Mouse (Mus musculus): Measurements from ENCODE around the gene Ifitm7. TPM values are rescaled to one million over a fixed set of nuclear protein-coding genes. Genes with fewer than 3 reads are reported as not detected.

Ifitm7 gene
- 0.20 TPM in 1 of 2 replicates, not detected in the other for polyA plus RNA-seq (2015; fragmentation: Nextera tagmentation; extraction: Ambion mirVana)

DNA sequence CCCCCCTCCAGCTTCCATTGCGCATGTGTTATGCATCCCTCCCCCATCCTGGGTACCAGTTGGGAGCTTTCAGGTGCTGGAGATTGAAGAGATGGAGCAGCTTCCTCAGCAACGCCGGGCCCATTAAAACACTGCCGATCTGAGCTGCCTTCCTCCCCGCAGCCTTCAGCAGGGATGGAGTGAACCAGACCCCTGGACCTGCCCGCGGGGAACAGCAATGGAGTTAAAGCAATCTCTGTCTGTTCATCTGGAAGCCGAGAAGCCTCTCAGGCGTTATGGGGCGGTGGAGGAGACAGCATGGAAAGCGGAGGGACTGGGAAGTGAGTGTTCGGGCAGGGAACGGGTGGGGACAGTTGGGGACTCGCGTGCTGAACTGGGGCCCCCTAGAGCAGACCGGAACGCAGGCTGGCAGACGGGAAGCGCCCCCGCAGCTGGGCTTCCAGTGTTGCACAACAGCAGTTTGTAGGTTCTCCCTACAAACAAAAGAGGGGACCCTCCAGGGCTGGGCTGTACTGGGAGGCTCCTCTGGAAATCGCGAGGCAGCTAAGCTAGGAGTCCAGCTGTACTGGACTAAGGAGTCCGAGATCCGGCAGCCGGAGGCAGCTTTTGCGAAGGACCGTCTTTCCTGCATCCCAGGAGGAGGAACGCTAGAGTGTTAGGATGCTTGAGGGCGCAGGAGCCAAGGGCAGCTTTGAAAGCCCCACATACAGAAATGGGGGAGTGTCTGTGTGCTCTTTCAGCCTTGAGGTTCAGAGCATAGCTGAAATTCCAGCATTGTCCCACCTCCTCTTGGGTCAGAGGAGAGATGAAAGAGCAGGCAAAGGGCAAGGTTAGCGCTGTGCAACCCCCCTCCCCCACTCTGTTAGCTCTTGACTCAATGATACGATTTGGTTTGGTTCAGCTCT lies at the start of gene Ifitm7, which contains the start of gene 2900011O08Rik:
Ifitm7 (minus strand) TSS at position 315 of the 905 bp plus-strand sequence.
2900011O08Rik (plus strand) TSS at position 31 of the 905 bp plus-strand sequence.
- Histone ChIP-seq H3K27ac (ENCODE audit: low read length) (no peak within 1 kb of the TSS), H3K36me3 (ENCODE audit: insufficient read depth, low read length) (no peaks in the 10 kb centered on the region), H3K9ac (replicated peaks; ENCODE audit: low read length) (peak within 1 kb of the TSS; percentile 55), H3K4me2 (replicated peaks; ENCODE audit: low read depth, low read length) (peak within 1 kb of the TSS; percentile 69), H3K9me3 (ENCODE audit: low read length) (no peaks in the 10 kb centered on the region), H3K4me1 (ENCODE audit: insufficient read depth, low read length) (peaks cover 9% of the 10 kb centered on the region; the same call in 1 of the 2 replicates), H3K4me3 (ENCODE audit: low read length) (peak within 1 kb of the TSS; percentile 47), H3K27me3 (ENCODE audit: insufficient read depth, low read length) (no peaks in the 10 kb centered on the region)
- WGBS: under 1% methylated on average over 31 of the region's 31 CpGs
- peak; percentile 74 for ATAC-seq (ENCODE audit: low FRiP score, low TSS enrichment)

- H3K9ac ChIP-seq (replicated peaks; ENCODE audit: low read length): no peak overlapping the region
- no peaks in the 10 kb centered on the region for H3K4me1 ChIP-seq (ENCODE audit: insufficient read depth, low read length)
- no peak overlapping the region for H3K4me2 ChIP-seq (replicated peaks; ENCODE audit: low read depth, low read length)
- ATAC-seq (ENCODE audit: low FRiP score, low TSS enrichment): no peak
- H3K9me3 ChIP-seq (ENCODE audit: low read length): no peaks in the 10 kb centered on the region
- H3K27me3 ChIP-seq (ENCODE audit: insufficient read depth, low read length): no peaks in the 10 kb centered on the region
- H3K27ac ChIP-seq (ENCODE audit: low read length): no peak overlapping the region
- WGBS: 82% methylated on average over 4 of the region's 4 CpGs
- H3K36me3 ChIP-seq (ENCODE audit: insufficient read depth, low read length): no peaks in the 10 kb centered on the region
- no peak overlapping the region for H3K4me3 ChIP-seq (ENCODE audit: low read length)
These were observed 46.4 kb upstream of the Ifitm7 start for GRCm38 (mm10) chr16:14033076-14033475.

GRCm38 (mm10) chr16:14030650-14031049 lies 44.0 kb upstream of the Ifitm7 start:
- Histone ChIP-seq H3K9me3 (ENCODE audit: low read length) (no peaks in the 10 kb centered on the region), H3K4me3 (ENCODE audit: low read length) (no peak overlapping the region), H3K4me1 (ENCODE audit: insufficient read depth, low read length) (no peaks in the 10 kb centered on the region), H3K36me3 (ENCODE audit: insufficient read depth, low read length) (no peaks in the 10 kb centered on the region), H3K27me3 (ENCODE audit: insufficient read depth, low read length) (no peaks in the 10 kb centered on the region), H3K27ac (ENCODE audit: low read length) (no peak overlapping the region), H3K9ac (replicated peaks; ENCODE audit: low read length) (no peak overlapping the region), H3K4me2 (replicated peaks; ENCODE audit: low read depth, low read length) (no peak overlapping the region)
- 85% methylated on average over 4 of the region's 4 CpGs for WGBS
- ATAC-seq (ENCODE audit: low FRiP score, low TSS enrichment): no peak

GRCm38 (mm10) chr16:14029851-14030250 lies 43.2 kb upstream of the Ifitm7 start:
- no peak overlapping the region for H3K27ac ChIP-seq (ENCODE audit: low read length)
- no peaks in the 10 kb centered on the region for H3K36me3 ChIP-seq (ENCODE audit: insufficient read depth, low read length)
- ATAC-seq (ENCODE audit: low FRiP score, low TSS enrichment): no peak
- no peaks in the 10 kb centered on the region for H3K4me1 ChIP-seq (ENCODE audit: insufficient read depth, low read length)
- H3K4me3 ChIP-seq (ENCODE audit: low read length): no peak overlapping the region
- no peak overlapping the region for H3K4me2 ChIP-seq (replicated peaks; ENCODE audit: low read depth, low read length)
- WGBS: 81% methylated on average over 2 of the region's 2 CpGs
- H3K9me3 ChIP-seq (ENCODE audit: low read length): no peaks in the 10 kb centered on the region
- no peaks in the 10 kb centered on the region for H3K27me3 ChIP-seq (ENCODE audit: insufficient read depth, low read length)
- H3K9ac ChIP-seq (replicated peaks; ENCODE audit: low read length): no peak overlapping the region

- ATAC-seq (ENCODE audit: low FRiP score, low TSS enrichment): no peak
- no peak overlapping the region for H3K9ac ChIP-seq (replicated peaks; ENCODE audit: low read length)
- H3K36me3 ChIP-seq (ENCODE audit: insufficient read depth, low read length): no peaks in the 10 kb centered on the region
- no peak overlapping the region for H3K4me2 ChIP-seq (replicated peaks; ENCODE audit: low read depth, low read length)
- no peaks in the 10 kb centered on the region for H3K27me3 ChIP-seq (ENCODE audit: insufficient read depth, low read length)
- no peak overlapping the region for H3K27ac ChIP-seq (ENCODE audit: low read length)
- no peak overlapping the region for H3K4me3 ChIP-seq (ENCODE audit: low read length)
- 69% methylated on average over 2 of the region's 2 CpGs for WGBS
- no peaks in the 10 kb centered on the region for H3K4me1 ChIP-seq (ENCODE audit: insufficient read depth, low read length)
- H3K9me3 ChIP-seq (ENCODE audit: low read length): no peaks in the 10 kb centered on the region
These were observed 42.4 kb upstream of the Ifitm7 start for GRCm38 (mm10) chr16:14029072-14029471.

DNA sequence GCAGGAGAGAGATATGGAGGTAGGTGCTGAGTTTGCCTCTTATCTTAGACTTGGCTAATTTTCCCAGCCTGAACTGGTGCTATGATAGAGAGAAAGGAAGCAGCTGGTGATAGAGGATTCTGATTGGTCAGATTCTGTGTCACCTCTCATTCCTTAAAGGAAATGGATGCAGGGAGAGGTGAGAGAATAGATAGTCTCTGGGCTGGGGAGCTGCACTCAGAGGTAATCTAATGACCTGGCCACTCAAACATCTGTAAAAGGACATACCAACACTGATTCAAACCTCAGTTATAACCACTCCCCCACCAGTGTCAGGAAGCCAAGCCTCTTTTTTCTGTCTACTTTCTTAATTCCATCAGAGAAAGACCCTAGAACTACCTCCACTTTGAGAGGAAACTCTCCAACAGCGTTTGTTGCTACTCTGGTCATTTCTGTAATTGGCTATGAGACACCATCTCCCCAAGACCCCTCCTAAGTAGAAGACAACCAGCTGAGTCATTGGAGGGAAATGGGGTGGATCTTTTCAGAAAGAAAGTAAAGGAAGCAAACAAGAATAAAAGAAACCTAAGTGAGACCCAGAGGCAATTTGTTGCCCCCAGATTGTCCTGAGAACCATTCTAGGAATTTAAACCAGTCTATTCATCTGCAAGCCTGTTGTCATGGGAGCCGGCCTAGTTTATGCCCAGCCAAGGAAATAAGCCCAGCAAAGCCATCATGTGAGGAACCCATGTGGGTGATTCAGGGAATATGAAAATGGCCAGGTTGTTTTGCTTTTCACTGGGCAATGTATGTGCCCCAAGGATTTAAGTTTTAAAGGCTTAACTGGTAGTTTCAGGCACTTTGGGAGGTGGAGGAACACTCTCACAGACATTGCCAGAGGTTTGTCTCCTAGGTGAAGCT lies 38.7 kb upstream of the Ifitm7 start:
- H3K27ac ChIP-seq (ENCODE audit: low read length): no peak overlapping the region
- H3K4me2 ChIP-seq (replicated peaks; ENCODE audit: low read depth, low read length): no peak overlapping the region
- H3K9me3 ChIP-seq (ENCODE audit: low read length): no peaks in the 10 kb centered on the region
- H3K9ac ChIP-seq (replicated peaks; ENCODE audit: low read length): no peak overlapping the region
- no peaks in the 10 kb centered on the region for H3K4me1 ChIP-seq (ENCODE audit: insufficient read depth, low read length)
- 61% methylated on average over 2 of the region's 2 CpGs for WGBS
- H3K36me3 ChIP-seq (ENCODE audit: insufficient read depth, low read length): no peaks in the 10 kb centered on the region
- no peak for ATAC-seq (ENCODE audit: low FRiP score, low TSS enrichment)
- no peak overlapping the region for H3K4me3 ChIP-seq (ENCODE audit: low read length)
- H3K27me3 ChIP-seq (ENCODE audit: insufficient read depth, low read length): no peaks in the 10 kb centered on the region

DNA sequence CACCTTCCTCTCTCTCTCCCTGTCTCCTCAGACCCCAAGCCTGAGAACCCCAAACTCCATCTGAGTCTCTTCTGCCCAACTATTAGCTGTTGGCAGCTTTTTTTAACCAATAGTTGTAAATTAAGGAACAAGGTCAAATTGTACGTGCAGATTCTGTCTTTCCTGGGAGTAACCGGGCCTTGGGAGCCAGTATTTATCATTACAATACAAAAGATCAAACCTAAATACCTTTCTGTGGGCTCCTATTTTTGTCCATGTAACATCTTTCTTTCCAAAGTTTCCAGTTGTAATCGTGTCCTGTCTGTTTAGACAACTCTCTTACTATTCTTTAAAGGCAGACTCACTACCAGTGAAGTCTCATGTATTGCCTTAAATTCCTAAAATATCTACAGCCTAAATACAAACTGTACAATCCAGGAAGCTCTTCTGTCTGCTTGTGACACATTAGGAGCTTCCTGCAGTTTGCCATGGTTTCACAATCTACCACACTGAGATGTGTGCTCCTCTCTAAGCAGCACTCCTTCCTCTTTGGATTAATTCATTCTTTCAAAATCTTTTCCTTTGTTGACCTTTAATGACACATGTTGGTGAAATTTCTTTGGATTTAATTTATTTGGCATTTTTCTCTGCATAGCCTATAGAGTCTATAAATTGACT lies 34.6 kb upstream of the Ifitm7 start:
- H3K36me3 ChIP-seq (ENCODE audit: insufficient read depth, low read length): no peaks in the 10 kb centered on the region
- ATAC-seq (ENCODE audit: low FRiP score, low TSS enrichment): no peak
- 81% methylated on average over 3 of the region's 3 CpGs for WGBS
- H3K9me3 ChIP-seq (ENCODE audit: low read length): no peaks in the 10 kb centered on the region
- H3K4me1 ChIP-seq (ENCODE audit: insufficient read depth, low read length): no peaks in the 10 kb centered on the region
- H3K27me3 ChIP-seq (ENCODE audit: insufficient read depth, low read length): no peaks in the 10 kb centered on the region
- H3K9ac ChIP-seq (replicated peaks; ENCODE audit: low read length): no peak overlapping the region
- H3K27ac ChIP-seq (ENCODE audit: low read length): no peak overlapping the region
- no peak overlapping the region for H3K4me2 ChIP-seq (replicated peaks; ENCODE audit: low read depth, low read length)
- H3K4me3 ChIP-seq (ENCODE audit: low read length): no peak overlapping the region

DNA sequence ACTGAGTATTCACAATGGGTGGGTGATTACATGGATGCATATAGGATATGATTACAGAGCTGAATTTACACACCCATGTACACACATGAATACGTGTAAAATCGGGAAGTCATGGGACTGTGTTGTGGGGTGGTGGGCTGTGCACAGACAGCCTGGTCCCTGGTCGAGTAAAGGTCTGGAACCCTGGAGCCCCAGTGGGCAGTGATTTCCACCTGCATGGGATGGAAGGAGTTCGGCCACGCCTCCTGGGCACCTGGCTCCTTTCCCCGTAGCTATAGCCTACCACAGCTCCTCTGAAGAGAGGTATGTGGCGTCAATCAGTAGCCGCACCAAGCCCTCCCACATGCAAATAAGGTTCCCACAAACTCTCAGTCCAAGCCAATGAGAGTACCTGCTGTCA lies 30.6 kb upstream of the Ifitm7 start:
- ATAC-seq (ENCODE audit: low FRiP score, low TSS enrichment): no peak

GRCm38 (mm10) chr16:14009966-14010365 lies 23.3 kb upstream of the Ifitm7 start:
- 92% methylated on average over 4 of the region's 4 CpGs for WGBS
- no peaks in the 10 kb centered on the region for H3K9me3 ChIP-seq (ENCODE audit: low read length)
- no peak overlapping the region for H3K4me3 ChIP-seq (ENCODE audit: low read length)
- no peaks in the 10 kb centered on the region for H3K27me3 ChIP-seq (ENCODE audit: insufficient read depth, low read length)
- no peak overlapping the region for H3K4me2 ChIP-seq (replicated peaks; ENCODE audit: low read depth, low read length)
- no peak overlapping the region for H3K9ac ChIP-seq (replicated peaks; ENCODE audit: low read length)
- no peaks in the 10 kb centered on the region for H3K4me1 ChIP-seq (ENCODE audit: insufficient read depth, low read length)
- no peaks in the 10 kb centered on the region for H3K36me3 ChIP-seq (ENCODE audit: insufficient read depth, low read length)
- H3K27ac ChIP-seq (ENCODE audit: low read length): no peak overlapping the region
- ATAC-seq (ENCODE audit: low FRiP score, low TSS enrichment): no peak

More for the DNA sequence above, 30.6 kb upstream of the Ifitm7 start:
- no peak overlapping the region for H3K27ac ChIP-seq (ENCODE audit: low read length)
- no peaks in the 10 kb centered on the region for H3K4me1 ChIP-seq (ENCODE audit: insufficient read depth, low read length)
- no peak overlapping the region for H3K4me2 ChIP-seq (replicated peaks; ENCODE audit: low read depth, low read length)
- no peak overlapping the region for H3K4me3 ChIP-seq (ENCODE audit: low read length)
- WGBS: 87% methylated on average over 8 of the region's 8 CpGs
- no peaks in the 10 kb centered on the region for H3K36me3 ChIP-seq (ENCODE audit: insufficient read depth, low read length)
- H3K9ac ChIP-seq (replicated peaks; ENCODE audit: low read length): no peak overlapping the region
- H3K9me3 ChIP-seq (ENCODE audit: low read length): no peaks in the 10 kb centered on the region
- no peaks in the 10 kb centered on the region for H3K27me3 ChIP-seq (ENCODE audit: insufficient read depth, low read length)
